Mouse (Mus musculus): Measurements from ENCODE around the gene Pld5. TPM values are rescaled to one million over a fixed set of nuclear protein-coding genes. Genes with fewer than 3 reads are reported as not detected.
"Not testable (repeated sequence)": the region's sequence is repeated elsewhere in the genome, so short reads cannot be mapped to it uniquely, and the experiment has no call there.

The Pld5 gene
- total RNA-seq, 2 experiments from 2014 or later = 0.93 to 1.4 TPM

GRCm38 (mm10) chr1:176046995-176047394 is 228.1 kb downstream of the Pld5 start:
- no peak for DNase-seq (ENCODE audit: low spot score in 2 of 2)

GRCm38 (mm10) chr1:176046375-176046774 is 228.7 kb downstream of the Pld5 start:
- DNase-seq (ENCODE audit: low spot score in 2 of 2) = no peak

GRCm38 (mm10) chr1:176043056-176043455 is 232.1 kb downstream of the Pld5 start:
- no peak for DNase-seq (ENCODE audit: low spot score in 2 of 2)

DNA sequence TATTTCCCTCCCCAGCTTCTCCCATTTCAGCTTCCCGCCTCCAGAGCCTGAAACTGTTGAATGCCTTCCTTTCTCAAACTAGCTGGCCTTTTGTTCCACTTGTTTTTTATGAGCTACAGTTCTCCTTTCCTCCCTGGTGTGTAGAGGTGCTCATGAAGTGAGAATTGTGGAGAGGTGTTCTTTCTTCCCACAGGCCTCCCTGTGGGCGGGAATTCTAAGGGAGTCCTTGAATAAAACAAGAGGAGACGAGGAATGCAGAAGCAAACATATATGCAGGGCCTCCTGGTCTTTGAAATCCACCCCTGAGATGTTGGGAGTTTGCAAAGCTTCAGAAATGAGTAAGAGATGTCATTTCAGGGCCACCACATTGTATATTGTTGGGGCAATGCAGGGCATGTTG is 235.2 kb downstream of the Pld5 start:
- DNase-seq (ENCODE audit: low spot score in 2 of 2) = no peak

DNA sequence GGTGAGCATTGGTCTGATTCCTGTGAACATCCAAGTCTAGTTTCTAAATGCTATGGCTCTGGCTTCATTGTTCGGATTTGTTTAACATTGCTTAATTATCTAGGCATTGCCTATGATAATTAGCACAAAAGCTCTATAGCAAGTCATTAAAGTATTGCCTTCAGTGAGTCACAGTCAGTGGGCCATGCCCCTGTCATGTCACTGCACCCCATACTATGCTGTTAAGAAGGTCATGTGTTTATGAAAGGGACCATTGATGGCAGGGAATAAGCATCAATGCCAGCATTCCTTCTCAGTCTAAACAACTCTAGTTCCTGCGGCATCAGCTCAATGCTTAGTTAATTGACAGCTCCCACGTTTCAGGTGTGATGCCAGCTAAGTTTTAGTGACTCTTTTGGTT is 239.1 kb downstream of the Pld5 start:
- no peak for DNase-seq (ENCODE audit: low spot score in 2 of 2)

DNA sequence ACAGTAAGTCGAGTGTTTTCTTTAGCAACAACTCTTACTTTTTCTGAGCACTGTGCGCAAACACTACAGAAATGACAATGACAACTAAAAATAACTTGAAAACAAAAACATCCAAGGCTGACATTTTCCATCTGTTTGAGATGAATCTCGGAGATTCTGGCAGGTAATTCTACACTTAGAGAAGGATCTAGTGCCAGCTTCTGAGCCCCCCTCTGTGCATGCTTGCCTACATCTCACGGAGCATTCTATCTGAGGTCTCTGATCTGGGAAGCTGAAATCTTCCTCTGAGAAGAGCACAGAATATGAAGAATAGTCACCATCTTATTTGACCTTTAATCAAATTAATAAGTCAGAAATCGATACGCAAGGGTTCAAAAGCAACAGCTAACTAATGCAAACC is 240.4 kb downstream of the Pld5 start:
- DNase-seq (ENCODE audit: low spot score in 2 of 2) = no peak

GRCm38 (mm10) chr1:176033698-176034097 is 241.4 kb downstream of the Pld5 start:
- DNase-seq (ENCODE audit: low spot score in 2 of 2) = no peak

DNA sequence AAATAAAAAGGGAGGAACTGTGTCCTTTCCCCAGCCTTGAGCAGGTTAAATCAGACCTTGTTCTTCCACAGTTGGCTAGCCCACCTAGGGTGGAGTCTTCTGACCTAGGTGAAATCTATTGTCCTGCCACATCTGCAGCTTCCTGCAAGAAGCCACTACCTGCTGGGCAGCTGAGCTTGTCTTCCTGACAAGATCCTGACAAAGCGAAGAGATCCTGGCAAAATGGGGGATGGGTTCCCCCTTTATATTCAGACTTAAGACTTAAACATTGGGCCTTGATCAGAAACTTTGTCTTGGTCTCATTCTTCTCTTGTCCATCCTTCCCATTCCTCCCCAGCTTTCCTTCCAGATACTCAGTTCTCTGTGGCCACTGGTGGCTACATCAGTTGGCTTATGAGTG is 246.0 kb downstream of the Pld5 start:
- no peak for DNase-seq (ENCODE audit: low spot score in 2 of 2)

GRCm38 (mm10) chr1:176028397-176028796 is 246.7 kb downstream of the Pld5 start:
- DNase-seq (ENCODE audit: low spot score in 2 of 2) = no peak

DNA sequence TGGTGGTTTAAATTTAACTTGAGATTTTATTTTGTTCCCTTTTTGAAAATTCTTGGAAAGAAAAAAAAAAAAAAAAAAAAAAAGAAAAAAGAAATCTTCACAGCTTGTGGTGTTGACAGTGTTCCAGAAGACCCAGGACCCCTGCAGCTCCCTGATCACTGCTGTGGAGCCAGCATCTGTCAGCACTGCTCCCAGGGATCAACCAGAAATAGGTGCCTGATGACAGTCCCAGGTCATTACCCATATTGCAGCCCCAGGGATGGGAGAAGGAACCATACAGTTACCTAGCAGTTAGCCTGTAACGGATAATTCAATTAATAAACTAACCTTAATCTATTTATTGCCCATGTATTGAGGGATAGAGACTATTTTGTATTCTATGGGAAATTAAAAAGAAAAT is 250.6 kb downstream of the Pld5 start:
- no peak for DNase-seq (ENCODE audit: low spot score in 2 of 2)

DNA sequence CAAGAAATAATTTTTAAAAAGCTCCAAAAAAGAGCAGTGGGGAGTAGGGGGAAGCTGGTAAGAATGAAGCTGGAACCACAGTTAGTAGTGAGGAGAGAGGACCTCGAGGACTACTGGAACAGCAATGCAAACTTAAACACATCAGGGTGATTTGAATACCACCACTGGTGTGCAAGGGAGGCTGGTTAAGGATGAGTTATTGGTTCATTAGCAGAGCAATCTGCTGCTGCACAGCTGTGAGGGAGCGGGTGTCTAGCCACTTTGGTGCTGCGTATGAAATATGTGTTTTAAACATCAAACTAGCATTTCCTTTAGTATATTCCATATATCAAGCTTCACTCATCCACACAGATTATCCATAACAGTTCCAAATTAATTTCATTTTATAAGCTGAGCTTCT is 256.6 kb downstream of the Pld5 start:
- no peak for DNase-seq (ENCODE audit: low spot score in 2 of 2)

- DNase-seq (ENCODE audit: low spot score in 2 of 2) = no peak
Observed at GRCm38 (mm10) chr1:176016076-176016475, 259.0 kb downstream of the Pld5 start.

- DNase-seq (ENCODE audit: low spot score in 2 of 2) = no peak
Observed at GRCm38 (mm10) chr1:176013497-176014268, 261.4 kb downstream of the Pld5 start.

- no peak for DNase-seq (ENCODE audit: low spot score in 2 of 2)
Observed at GRCm38 (mm10) chr1:176011535-176011934, 263.6 kb downstream of the Pld5 start.

GRCm38 (mm10) chr1:176011072-176011471 is 264.0 kb downstream of the Pld5 start:
- DNase-seq (ENCODE audit: low spot score in 2 of 2) = no peak

GRCm38 (mm10) chr1:176008411-176008810 is 266.7 kb downstream of the Pld5 start:
- DNase-seq (ENCODE audit: low spot score in 2 of 2) = no peak

DNA sequence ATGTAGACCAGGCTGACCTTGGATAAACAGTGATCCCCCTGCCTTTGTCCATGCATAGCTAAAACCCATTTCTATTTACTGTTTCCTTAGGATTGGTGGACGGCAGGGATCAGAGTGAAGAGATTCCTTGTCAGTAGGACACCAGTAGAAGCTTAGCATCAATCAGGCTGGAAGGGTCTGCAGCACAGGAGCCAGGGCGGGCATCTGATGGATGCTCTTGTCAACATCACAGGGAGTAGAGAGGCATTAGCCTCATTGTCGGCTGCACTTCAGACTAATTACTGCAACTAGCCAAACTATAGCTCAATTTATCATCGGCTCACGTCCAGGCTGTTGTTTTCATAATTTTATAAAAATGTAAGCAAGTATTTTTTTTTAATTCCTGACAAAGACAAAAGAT is 274.5 kb downstream of the Pld5 start:
- DNase-seq (ENCODE audit: low spot score in 2 of 2) = no peak

- no peak for DNase-seq (ENCODE audit: low spot score in 2 of 2)
Observed at GRCm38 (mm10) chr1:175997076-175997651, 277.9 kb downstream of the Pld5 start.

GRCm38 (mm10) chr1:175988912-175989311 is 286.2 kb downstream of the Pld5 start:
- DNase-seq (ENCODE audit: low spot score in 2 of 2) = no peak

- no peak for DNase-seq (ENCODE audit: low spot score in 2 of 2)
Observed at GRCm38 (mm10) chr1:175988448-175988847, 286.7 kb downstream of the Pld5 start.

DNA sequence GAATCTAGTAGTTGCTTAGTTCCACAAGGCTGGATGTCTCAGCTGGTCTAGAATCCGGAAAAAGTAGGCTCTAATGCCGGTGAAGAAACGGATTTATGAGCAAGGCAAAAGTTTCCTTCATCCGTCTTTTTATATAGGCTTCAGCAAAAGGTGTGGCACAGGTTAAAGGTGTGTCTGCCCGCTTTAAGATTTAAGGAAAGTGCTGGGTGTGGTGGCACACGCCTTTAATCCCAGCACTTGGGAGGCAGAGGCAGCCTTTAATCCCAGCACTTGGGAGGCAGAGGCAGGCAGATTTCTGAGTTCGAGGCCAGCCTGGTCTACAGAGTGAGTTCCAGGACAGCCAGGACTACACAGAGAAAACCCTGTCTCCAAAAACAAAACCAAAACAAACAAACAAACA is 296.1 kb downstream of the Pld5 start, which contains the start of gene Rbm8a2:
Rbm8a2 (minus strand) TSS at position 101 of the 400 bp plus-strand sequence.
- not testable (repeated sequence) for DNase-seq (ENCODE audit: low spot score in 2 of 2)

- no peak for DNase-seq (ENCODE audit: low spot score in 2 of 2)
Observed at GRCm38 (mm10) chr1:175970710-175971109, 304.4 kb downstream of the Pld5 start.

Data from adrenal gland, postnatal 4 days (tissue).